Mouse (Mus musculus) adrenal gland (tissue): Measurements from ENCODE around the gene Spaca9.

Experiments used
- intact Hi-C: fragments of 180-260 bp; cut with DNase I; formaldehyde crosslinking; loops from one replicate; pipeline ENCODE4 v1.15.1; 2025
- long read RNA-seq, 2 experiments: library from polyadenylated mRNA; unstranded; transcript quantifications; one replicate each; pipeline ENCODE4 v2.0.0; 2020; ENCODE audit warnings: borderline replicate concordance in 1 of 2; ENCODE audit not compliant: insufficient replicate concordance in 1 of 2

Gene Spaca9
- long read RNA-seq, experiment 1, partial matches to known transcripts, result 0 of 1 reads
- long read RNA-seq, experiment 1, other reads (novel, unspliced or antisense), result 0 of 1 reads
- long read RNA-seq, experiment 2, partial matches to known transcripts, result 0 of 1 reads
- long read RNA-seq, experiment 2, other reads (novel, unspliced or antisense), result 1 of 1 reads

GRCm38 (mm10) chr2:28699361-28700335 is at the start of gene Spaca9, which contains the start of gene Ak8:
Gene Spaca9, minus strand, starts transcription at chr2:28699727.
Gene Ak8, plus strand, starts transcription at chr2:28700164.
- intact Hi-C loops, result no loop called here

- intact Hi-C loops, result no loop called here
Measured at GRCm38 (mm10) chr2:28747705-28748104, 48.2 kb upstream of the Spaca9 start.

GRCm38 (mm10) chr2:28746682-28747332 is 47.3 kb upstream of the Spaca9 start:
- intact Hi-C loops, result no loop called here

GRCm38 (mm10) chr2:28742701-28743100 is 43.2 kb upstream of the Spaca9 start:
- intact Hi-C loops, result no loop called here

GRCm38 (mm10) chr2:28740159-28740558 is 40.6 kb upstream of the Spaca9 start:
- intact Hi-C loops, result no loop called here

GRCm38 (mm10) chr2:28737112-28737511 is 37.6 kb upstream of the Spaca9 start:
- intact Hi-C loops, result no loop called here

GRCm38 (mm10) chr2:28730676-28731075 is 31.1 kb upstream of the Spaca9 start:
- intact Hi-C loops, result no loop called here

- intact Hi-C loops, result no loop called here
Measured at GRCm38 (mm10) chr2:28727786-28728404, 28.4 kb upstream of the Spaca9 start.

- intact Hi-C loops, result no loop called here
Measured at GRCm38 (mm10) chr2:28723912-28724311, 24.4 kb upstream of the Spaca9 start.

- intact Hi-C loops, result no loop called here
Measured at GRCm38 (mm10) chr2:28722419-28722818, 22.9 kb upstream of the Spaca9 start.

- intact Hi-C loops, result no loop called here
Measured at GRCm38 (mm10) chr2:28713036-28713435, 13.5 kb upstream of the Spaca9 start.

- intact Hi-C loops, result no loop called here
Measured at GRCm38 (mm10) chr2:28706787-28707186, 7.3 kb upstream of the Spaca9 start.

- intact Hi-C loops, result no loop called here
Measured at GRCm38 (mm10) chr2:28706106-28706636, 6.6 kb upstream of the Spaca9 start.

- intact Hi-C loops, result no loop called here
Measured at GRCm38 (mm10) chr2:28701646-28702262, 2.2 kb upstream of the Spaca9 start.

- intact Hi-C loops, result no loop called here
Measured at GRCm38 (mm10) chr2:28698566-28698965, 961 bp downstream of the Spaca9 start.

GRCm38 (mm10) chr2:28692692-28693091 is 6.8 kb downstream of the Spaca9 start:
- intact Hi-C loops, result no loop called here

- intact Hi-C loops, result loop anchor here (10.0 kb wide), 1 partner anchor 146 kb away; no protein-coding TSS in a partner anchor
Measured at GRCm38 (mm10) chr2:28688431-28688830, 11.1 kb downstream of the Spaca9 start.

- intact Hi-C loops, result loop anchor here (10.0 kb wide), 1 partner anchor 149 kb away; no protein-coding TSS in a partner anchor
Measured at GRCm38 (mm10) chr2:28685895-28686294, 13.6 kb downstream of the Spaca9 start.

GRCm38 (mm10) chr2:28681718-28682117 is 17.8 kb downstream of the Spaca9 start:
- intact Hi-C loops, result loop anchor here (10.0 kb wide), 1 partner anchor 153 kb away; no protein-coding TSS in a partner anchor

GRCm38 (mm10) chr2:28680710-28681109 is 18.8 kb downstream of the Spaca9 start:
- intact Hi-C loops, result loop anchor here (10.0 kb wide), 1 partner anchor 154 kb away; no protein-coding TSS in a partner anchor
